Mouse (Mus musculus): ENCODE data around the gene Ttll9. TPM values are rescaled to one million over a fixed set of nuclear protein-coding genes. Genes with fewer than 3 reads are reported as not detected.

Gene Ttll9
- polyA plus RNA-seq, 1 experiment from 2014 or later, result 0.27 TPM

GRCm38 (mm10) chr2:153051095-153051494, 88.8 kb downstream of the Ttll9 start:
- ATAC-seq (ENCODE audit: insufficient read depth, low FRiP score), result no peak
- Histone ChIP-seq H3K4me3 (replicated peaks; ENCODE audit: low read length) (no peak overlapping the region), H3K9me3 (replicated peaks; ENCODE audit: control insufficient read depth, low read length) (no peaks in the 10 kb centered on the region), H3K27me3 (ENCODE audit: control insufficient read depth, insufficient read depth, low read length) (peaks cover 29% of the 10 kb centered on the region), H3K4me1 (ENCODE audit: control insufficient read depth, insufficient read depth, low read length) (no peaks in the 10 kb centered on the region), H3K9ac (ENCODE audit: low read length) (no peak overlapping the region), H3K36me3 (ENCODE audit: control insufficient read depth, insufficient read depth, low read length) (no peaks in the 10 kb centered on the region), H3K4me2 (ENCODE audit: low read depth, low read length) (no peak overlapping the region), H3K27ac (ENCODE audit: low read length) (no peak overlapping the region)
- WGBS, result 79% methylated on average over 6 of the region's 6 CpGs

DNA sequence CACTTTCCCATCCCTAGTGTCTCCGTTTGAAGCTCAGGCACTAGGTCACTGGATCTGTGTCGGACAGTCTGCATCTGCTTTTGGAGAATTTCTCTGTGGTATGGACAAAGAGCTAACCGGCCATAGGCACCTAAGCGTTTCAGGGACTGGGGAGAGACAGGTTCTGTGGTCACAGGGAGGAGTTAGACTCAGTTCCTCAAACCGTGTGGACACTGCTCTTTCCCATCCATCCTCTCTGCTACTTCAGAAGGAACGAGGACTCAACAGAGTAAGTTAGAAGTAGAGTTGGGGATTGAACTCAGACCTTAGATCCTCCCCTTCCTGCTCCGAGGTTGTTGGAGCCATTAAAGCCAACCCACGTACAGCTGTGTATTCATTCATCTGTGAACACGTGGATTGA, 89.3 kb downstream of the Ttll9 start:
- H3K27me3 ChIP-seq (ENCODE audit: control insufficient read depth, insufficient read depth, low read length), result peaks cover 29% of the 10 kb centered on the region
- WGBS, result 72% methylated on average over 9 of the region's 9 CpGs
- H3K4me2 ChIP-seq (ENCODE audit: low read depth, low read length), result no peak overlapping the region
- no peak overlapping the region for H3K27ac ChIP-seq (ENCODE audit: low read length)
- no peak overlapping the region for H3K4me3 ChIP-seq (replicated peaks; ENCODE audit: low read length)
- no peak for ATAC-seq (ENCODE audit: insufficient read depth, low FRiP score)
- H3K9me3 ChIP-seq (replicated peaks; ENCODE audit: control insufficient read depth, low read length), result no peaks in the 10 kb centered on the region
- H3K4me1 ChIP-seq (ENCODE audit: control insufficient read depth, insufficient read depth, low read length), result no peaks in the 10 kb centered on the region
- H3K36me3 ChIP-seq (ENCODE audit: control insufficient read depth, insufficient read depth, low read length), result no peaks in the 10 kb centered on the region
- no peak overlapping the region for H3K9ac ChIP-seq (ENCODE audit: low read length)

GRCm38 (mm10) chr2:153052700-153053351, 90.5 kb downstream of the Ttll9 start:
- Histone ChIP-seq H3K9ac (ENCODE audit: low read length) (no peak overlapping the region), H3K36me3 (ENCODE audit: control insufficient read depth, insufficient read depth, low read length) (no peaks in the 10 kb centered on the region), H3K4me3 (replicated peaks; ENCODE audit: low read length) (no peak overlapping the region), H3K27me3 (ENCODE audit: control insufficient read depth, insufficient read depth, low read length) (peaks cover 29% of the 10 kb centered on the region), H3K9me3 (replicated peaks; ENCODE audit: control insufficient read depth, low read length) (no peaks in the 10 kb centered on the region), H3K4me1 (ENCODE audit: control insufficient read depth, insufficient read depth, low read length) (no peaks in the 10 kb centered on the region), H3K4me2 (ENCODE audit: low read depth, low read length) (no peak overlapping the region), H3K27ac (ENCODE audit: low read length) (no peak overlapping the region)
- no peak for ATAC-seq (ENCODE audit: insufficient read depth, low FRiP score)
- WGBS, result 7% methylated on average over 30 of the region's 30 CpGs

DNA sequence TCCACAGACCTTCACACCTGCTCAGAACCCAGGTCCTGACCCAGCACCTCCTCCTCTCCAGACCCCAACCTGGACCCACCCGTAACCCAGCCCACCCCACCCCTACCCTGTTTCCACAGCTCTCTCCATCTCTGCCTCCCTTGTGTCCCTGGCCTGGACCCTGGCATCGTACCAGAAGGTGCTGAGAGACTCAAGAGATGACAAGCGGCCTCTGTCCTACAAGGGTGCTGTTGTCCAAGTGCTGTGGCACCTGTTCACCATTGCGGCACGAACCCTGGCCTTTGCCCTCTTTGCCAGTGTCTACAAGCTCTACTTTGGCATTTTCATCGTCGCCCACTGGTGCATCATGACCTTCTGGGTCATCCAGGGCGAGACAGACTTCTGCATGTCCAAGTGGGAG, 91.6 kb downstream of the Ttll9 start:
- no peak overlapping the region for H3K27ac ChIP-seq (ENCODE audit: low read length)
- H3K4me3 ChIP-seq (replicated peaks; ENCODE audit: low read length), result no peak overlapping the region
- no peaks in the 10 kb centered on the region for H3K9me3 ChIP-seq (replicated peaks; ENCODE audit: control insufficient read depth, low read length)
- no peak for ATAC-seq (ENCODE audit: insufficient read depth, low FRiP score)
- H3K9ac ChIP-seq (ENCODE audit: low read length), result no peak overlapping the region
- H3K36me3 ChIP-seq (ENCODE audit: control insufficient read depth, insufficient read depth, low read length), result no peaks in the 10 kb centered on the region
- 86% methylated on average over 8 of the region's 8 CpGs for WGBS
- peaks cover 29% of the 10 kb centered on the region for H3K27me3 ChIP-seq (ENCODE audit: control insufficient read depth, insufficient read depth, low read length)
- no peaks in the 10 kb centered on the region for H3K4me1 ChIP-seq (ENCODE audit: control insufficient read depth, insufficient read depth, low read length)
- no peak overlapping the region for H3K4me2 ChIP-seq (ENCODE audit: low read depth, low read length)

DNA sequence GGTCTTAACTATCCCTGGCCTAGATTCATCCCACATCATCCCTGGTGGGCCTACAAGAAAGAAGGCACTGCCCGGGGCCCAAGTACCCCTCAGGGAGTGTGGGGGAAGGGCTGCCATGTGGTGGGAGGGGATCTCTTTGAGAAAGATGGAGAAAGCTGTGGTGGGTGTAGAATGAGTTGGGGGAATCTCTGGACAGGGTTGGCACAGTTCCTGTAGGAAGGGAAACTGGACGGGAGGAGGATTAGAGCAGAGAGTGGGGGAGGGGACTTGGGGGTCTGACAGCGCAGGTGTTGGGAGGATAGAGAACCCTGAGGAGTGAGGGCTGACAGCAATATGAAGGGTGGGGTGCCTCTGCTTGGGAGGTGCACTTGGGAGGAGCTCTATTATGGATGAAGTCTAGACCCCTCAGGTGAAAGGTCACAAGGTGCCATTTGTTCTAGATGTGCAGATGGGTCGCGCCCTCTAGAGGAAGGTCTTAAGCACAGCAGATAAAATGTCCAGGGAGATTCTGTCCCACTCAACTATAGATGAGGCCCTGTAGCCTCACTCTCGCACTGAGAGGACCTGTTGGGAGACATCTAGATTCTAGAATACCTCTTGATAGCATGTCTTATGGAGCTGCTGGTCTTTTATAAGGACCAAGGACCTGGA, 93.1 kb downstream of the Ttll9 start:
- no peaks in the 10 kb centered on the region for H3K36me3 ChIP-seq (ENCODE audit: control insufficient read depth, insufficient read depth, low read length)
- no peak overlapping the region for H3K27ac ChIP-seq (ENCODE audit: low read length)
- H3K9me3 ChIP-seq (replicated peaks; ENCODE audit: control insufficient read depth, low read length), result no peaks in the 10 kb centered on the region
- H3K9ac ChIP-seq (ENCODE audit: low read length), result no peak overlapping the region
- ATAC-seq (ENCODE audit: insufficient read depth, low FRiP score), result no peak
- WGBS, result 50% methylated on average over 6 of the region's 6 CpGs
- H3K27me3 ChIP-seq (ENCODE audit: control insufficient read depth, insufficient read depth, low read length), result peaks cover 29% of the 10 kb centered on the region
- H3K4me3 ChIP-seq (replicated peaks; ENCODE audit: low read length), result no peak overlapping the region
- H3K4me1 ChIP-seq (ENCODE audit: control insufficient read depth, insufficient read depth, low read length), result no peaks in the 10 kb centered on the region
- H3K4me2 ChIP-seq (ENCODE audit: low read depth, low read length), result no peak overlapping the region

Other genes starting within 250 kb of the Ttll9 start
- gene Id1, start 226.2 kb upstream of the Ttll9 start, polyA plus RNA-seq (2015; fragmentation: Nextera tagmentation; extraction: Ambion mirVana), result 125 and 145 TPM in 2 replicates
- 21.3 and 23.9 TPM in 2 replicates for gene Cox4i2, start 208.3 kb upstream of the Ttll9 start, polyA plus RNA-seq (2015; fragmentation: Nextera tagmentation; extraction: Ambion mirVana)
- gene Bcl2l1, start 130.8 kb upstream of the Ttll9 start, polyA plus RNA-seq (2015; fragmentation: Nextera tagmentation; extraction: Ambion mirVana), result 78.1 and 88.8 TPM in 2 replicates
- gene Tpx2, start 114.5 kb upstream of the Ttll9 start, polyA plus RNA-seq (2015; fragmentation: Nextera tagmentation; extraction: Ambion mirVana), result 59.8 and 60.6 TPM in 2 replicates
- gene Mylk2, start 51.1 kb upstream of the Ttll9 start, polyA plus RNA-seq (2015; fragmentation: Nextera tagmentation; extraction: Ambion mirVana), result 0.07 and 1.8 TPM in 2 replicates
- 4.5 and 5.3 TPM in 2 replicates for gene Foxs1, start 29.3 kb upstream of the Ttll9 start, polyA plus RNA-seq (2015; fragmentation: Nextera tagmentation; extraction: Ambion mirVana)
- gene Dusp15, start 10.8 kb upstream of the Ttll9 start, polyA plus RNA-seq (2015; fragmentation: Nextera tagmentation; extraction: Ambion mirVana), result 0.06 and 0.24 TPM in 2 replicates
- 101 and 105 TPM in 2 replicates for gene Pdrg1, start 52.9 kb downstream of the Ttll9 start, polyA plus RNA-seq (2015; fragmentation: Nextera tagmentation; extraction: Ambion mirVana)
- gene Xkr7, start 69.4 kb downstream of the Ttll9 start, polyA plus RNA-seq (2015; fragmentation: Nextera tagmentation; extraction: Ambion mirVana), result not detected in 2 replicates
- gene Ccm2l, start 103.5 kb downstream of the Ttll9 start, polyA plus RNA-seq (2015; fragmentation: Nextera tagmentation; extraction: Ambion mirVana), result 0.51 and 1.0 TPM in 2 replicates
- 6.2 and 6.7 TPM in 2 replicates for gene Hck, start 146.0 kb downstream of the Ttll9 start, polyA plus RNA-seq (2015; fragmentation: Nextera tagmentation; extraction: Ambion mirVana)
- gene Tm9sf4, start 198.8 kb downstream of the Ttll9 start, polyA plus RNA-seq (2015; fragmentation: Nextera tagmentation; extraction: Ambion mirVana), result 86.7 and 93.4 TPM in 2 replicates